Mouse (Mus musculus): ENCODE results near the gene Lrrc73. TPM values are rescaled to one million over a fixed set of nuclear protein-coding genes. Genes with fewer than 3 reads are reported as not detected.

Gene Lrrc73
- total RNA-seq, 2 experiments from 2014 or later = 62.4 to 68.0 TPM

DNA sequence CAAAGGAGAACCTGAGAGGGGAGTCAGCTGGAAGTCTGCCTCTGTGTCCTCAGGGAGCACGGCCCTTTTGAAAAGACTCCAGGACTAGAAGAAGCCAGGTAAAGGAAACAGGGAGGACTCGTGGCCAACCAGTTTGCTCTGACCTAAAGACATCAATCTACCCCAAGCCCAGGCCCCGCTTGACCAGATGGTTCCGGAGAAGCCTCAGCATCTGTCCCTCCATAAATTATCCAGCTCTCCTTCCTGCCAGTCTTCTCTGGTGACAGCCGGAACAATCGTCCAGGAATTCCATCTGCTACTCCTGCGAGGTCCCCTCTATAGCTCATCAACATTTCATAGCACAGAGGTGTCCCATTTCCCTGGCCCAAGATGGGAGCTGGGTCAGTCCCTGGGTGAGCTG, 31.3 kb downstream of the Lrrc73 start:
- DNase-seq (ENCODE audit: low spot score in 2 of 2) = no peak

DNA sequence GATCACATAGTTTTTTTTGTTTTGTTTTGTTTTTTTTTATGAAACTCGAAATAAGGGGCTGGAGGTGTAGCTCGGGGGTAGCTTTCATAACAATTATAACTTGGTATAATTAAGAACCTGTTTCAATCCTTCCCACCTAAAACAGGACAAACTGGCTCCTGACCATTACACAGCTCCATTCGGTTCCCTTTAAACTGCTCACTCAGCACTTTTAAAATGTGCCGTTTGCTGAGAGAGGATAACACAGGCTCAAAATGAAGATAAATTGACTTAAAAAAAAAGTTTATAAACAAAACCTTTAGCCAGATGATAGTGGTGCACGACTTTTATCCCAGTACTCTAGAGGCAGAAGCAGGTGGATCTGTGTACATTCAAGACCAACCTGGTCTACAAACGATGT, 32.1 kb downstream of the Lrrc73 start:
- no peak for DNase-seq (ENCODE audit: low spot score in 2 of 2)

DNA sequence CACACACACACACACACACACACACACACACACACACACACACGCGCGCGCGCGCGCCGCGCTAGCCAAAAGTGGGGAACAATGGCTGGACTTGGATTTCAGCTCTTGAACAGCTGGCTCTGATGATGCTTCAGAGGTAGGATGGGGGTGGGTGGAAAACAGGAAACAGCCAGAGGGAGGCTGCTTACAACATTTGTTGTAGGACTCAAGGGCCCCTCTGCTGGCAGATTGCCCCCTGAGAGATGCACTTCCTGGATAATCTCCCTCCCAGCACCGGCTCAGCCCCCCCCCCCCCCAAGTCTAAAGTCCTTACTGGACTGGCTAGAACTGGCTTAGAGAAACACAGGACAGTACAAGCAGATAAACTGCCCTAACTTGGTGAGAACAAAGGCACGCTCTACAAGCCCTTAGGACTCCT, 34.4 kb downstream of the Lrrc73 start:
- DNase-seq (ENCODE audit: low spot score in 2 of 2) = no peak

DNA sequence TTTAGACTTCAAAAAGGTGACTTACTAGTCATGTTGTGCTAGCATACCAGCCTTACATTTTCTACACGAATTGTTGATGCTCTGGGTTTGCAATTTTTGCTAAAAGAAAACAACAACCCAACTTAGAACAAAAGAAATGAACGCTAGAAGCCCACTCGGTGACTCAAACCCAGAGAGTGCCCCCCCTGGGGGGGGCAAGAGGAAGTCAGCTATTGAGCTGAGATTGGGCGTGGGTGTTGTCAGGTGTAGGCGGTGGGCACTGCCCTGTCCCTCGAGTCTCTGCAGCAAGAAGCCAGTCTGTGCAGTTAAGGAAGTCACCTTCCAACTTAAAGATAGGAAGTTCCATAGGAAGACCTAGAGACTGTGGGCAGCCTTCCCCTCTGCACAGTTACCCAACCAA, 43.3 kb downstream of the Lrrc73 start:
- DNase-seq (ENCODE audit: low spot score in 2 of 2) = no peak

DNA sequence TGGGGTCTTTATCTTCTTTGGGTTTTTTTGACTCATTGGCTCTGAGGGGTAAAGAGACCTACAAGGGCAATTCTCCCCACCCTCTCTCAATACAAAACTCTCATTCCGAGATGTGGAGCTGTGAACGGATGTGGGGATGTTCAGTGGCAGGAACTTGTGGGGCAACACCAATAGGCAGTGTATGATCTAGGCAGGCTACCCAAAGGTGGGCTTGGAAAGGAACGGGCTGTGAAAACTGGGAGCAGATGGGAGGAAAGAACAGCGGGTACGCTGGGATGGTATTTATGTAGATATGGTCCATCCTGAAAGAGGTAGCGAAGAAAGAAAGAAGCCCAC, 43.7 kb downstream of the Lrrc73 start:
- peak in 1 of 2 experiments; percentile 70 for DNase-seq (ENCODE audit: low spot score in 2 of 2)

DNA sequence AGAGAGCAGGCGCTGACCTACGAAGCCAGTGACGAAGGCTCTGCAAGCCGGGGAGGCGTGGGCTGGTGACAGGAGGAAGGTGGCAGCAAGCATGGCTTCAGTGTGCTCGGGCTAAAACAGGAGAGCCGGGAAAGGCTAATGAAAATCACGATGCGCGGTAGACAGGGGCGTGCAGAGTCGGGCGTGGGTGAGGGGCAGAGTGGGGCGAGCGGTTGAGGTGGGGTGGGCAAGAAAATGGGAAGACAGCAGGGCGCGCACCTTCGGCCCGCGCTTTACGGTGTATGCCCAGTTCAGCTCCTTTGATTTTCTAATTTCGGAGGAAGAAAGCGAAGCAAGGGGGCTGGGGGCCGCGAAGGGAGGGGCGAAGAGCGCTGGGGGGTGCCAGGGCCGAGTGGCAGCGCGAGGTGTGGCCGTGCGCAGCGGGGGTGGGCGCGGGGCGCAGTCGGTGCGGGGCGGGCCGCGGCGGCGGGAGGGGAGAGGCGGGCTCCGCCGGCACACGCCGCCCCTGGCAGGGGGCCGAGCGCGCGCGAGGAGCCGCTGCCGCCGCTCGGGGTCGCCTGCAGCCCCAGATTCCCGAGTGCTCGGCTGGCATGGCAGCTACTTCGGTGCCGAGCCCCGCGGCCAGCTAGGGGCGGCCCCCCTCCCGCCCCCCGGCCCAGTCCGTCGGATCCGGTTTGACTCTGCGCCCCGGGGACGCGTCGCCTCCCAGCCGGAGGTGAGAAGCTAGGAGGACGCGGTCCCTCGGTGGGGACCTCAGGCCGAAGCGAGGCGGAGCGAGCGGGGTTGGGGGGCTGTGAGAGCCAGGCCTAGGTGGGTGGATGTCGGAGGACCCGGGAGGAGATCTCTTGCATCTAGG, 44.3 kb downstream of the Lrrc73 start, which contains the start of gene Dlk2:
Gene Dlk2 (plus strand): TSS at position 58 of the 856 bp plus-strand sequence.
- DNase-seq (ENCODE audit: low spot score in 2 of 2) = peak; percentile 34 to 46

DNA sequence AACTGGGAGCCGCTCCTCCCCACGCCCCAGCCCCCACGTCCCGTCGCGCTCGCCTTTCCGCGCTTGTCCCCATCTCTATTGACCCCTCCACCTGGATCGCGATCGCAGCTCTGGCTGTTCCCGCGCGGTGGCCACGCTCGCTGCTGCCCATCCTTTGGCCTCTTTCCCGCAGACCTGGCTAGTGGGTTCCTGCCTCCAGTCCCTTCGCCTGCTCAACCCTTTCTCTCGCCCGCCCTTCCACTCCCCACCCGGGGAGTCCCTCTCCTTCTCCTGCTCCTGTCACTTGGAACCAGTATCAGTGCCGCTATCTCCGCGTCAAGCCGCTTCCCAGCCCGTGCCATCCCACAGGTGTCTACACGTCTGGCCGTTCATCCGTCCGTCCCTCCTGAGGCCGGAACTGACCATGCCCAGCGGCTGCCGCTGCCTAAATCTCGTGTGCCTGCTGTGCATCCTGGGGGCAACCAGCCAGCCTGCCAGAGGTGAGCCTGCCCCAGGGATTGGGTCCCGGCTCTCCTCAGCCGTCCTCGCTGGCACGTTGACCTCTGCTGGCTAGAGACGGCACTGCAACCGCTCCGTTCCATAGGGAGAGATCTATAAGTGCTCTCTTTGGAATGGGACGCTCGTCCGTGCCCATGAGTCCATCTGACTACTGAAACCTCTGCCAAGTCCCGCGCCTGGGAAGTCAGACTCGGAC, 45.0 kb downstream of the Lrrc73 start:
- peak; percentile 70 to 87 for DNase-seq (ENCODE audit: low spot score in 2 of 2)

DNA sequence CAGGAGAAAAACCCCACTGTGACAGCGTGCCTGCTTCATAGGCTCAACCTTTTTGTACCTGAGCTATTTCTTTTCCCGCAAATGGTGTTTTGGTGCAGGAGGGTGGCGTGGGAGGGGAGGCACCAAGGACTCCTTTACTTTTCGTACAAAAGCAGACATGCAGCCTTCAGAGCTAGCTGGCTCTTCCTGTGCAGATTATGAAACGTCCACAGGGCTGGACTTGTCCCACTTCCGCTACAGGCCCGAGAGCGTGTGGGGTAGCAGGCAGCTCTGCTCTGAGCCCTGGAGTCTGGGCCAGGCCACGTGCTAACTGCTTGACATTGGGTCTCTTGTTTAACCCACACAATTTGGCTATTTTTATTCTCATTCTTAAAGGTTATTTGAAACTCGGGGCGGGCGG, 48.6 kb downstream of the Lrrc73 start:
- DNase-seq (ENCODE audit: low spot score in 2 of 2) = no peak

DNA sequence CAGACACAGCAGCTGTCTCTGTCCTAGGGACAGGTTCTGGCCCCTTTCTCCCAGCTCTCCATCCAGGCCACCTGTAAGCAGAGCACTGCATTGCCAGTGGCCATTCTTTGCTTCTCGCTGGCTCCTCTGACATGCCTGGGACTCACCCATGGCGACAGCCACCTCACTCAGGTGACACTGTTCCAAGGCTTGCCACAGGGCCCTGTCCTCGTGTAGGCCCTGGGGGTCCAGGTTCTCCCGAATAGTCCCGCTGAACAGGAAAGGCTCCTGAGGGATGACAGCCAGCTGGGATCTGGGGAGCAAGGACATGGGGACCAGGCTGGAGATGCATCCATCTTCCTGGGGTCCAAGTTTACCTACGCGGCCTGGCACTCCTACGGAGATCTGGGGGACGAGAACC, 50.9 kb downstream of the Lrrc73 start:
- no peak for DNase-seq (ENCODE audit: low spot score in 2 of 2)

Small RNAs within 50 kb of the gene (microRNA-seq; reads per million reads assigned to microRNA genes)
- gene Mir693 = 0.20 to 0.25 reads per million in 2 experiments

Other genes starting within 250 kb of the Lrrc73 start
- gene Vegfa, start 221.2 kb upstream of the Lrrc73 start, total RNA-seq (2021) = 10 to 100 TPM; 61.8 to 68.9 TPM
- 10 to 100 TPM; 86.4 to 93.2 TPM for gene Mrps18a, start 142.5 kb upstream of the Lrrc73 start, total RNA-seq (2021)
- 10 to 100 TPM; 26.2 to 28.5 TPM for gene Rsph9, start 109.3 kb upstream of the Lrrc73 start, total RNA-seq (2021)
- gene Mad2l1bp, start 100.0 kb upstream of the Lrrc73 start, total RNA-seq (2021) = 10 to 100 TPM; 10.5 to 11.2 TPM
- gene Gtpbp2, start 92.5 kb upstream of the Lrrc73 start, total RNA-seq (2021) = 100 to 1,000 TPM; 104 to 110 TPM
- gene Polh, start 50.9 kb upstream of the Lrrc73 start, total RNA-seq (2021) = 1 to 10 TPM; 4.7 to 5.9 TPM
- gene Xpo5, start 50.7 kb upstream of the Lrrc73 start, total RNA-seq (2021) = 10 to 100 TPM; 46.6 to 47.2 TPM
- 10 to 100 TPM; 36.0 to 38.5 TPM for gene Polr1c, start 5.5 kb upstream of the Lrrc73 start, total RNA-seq (2021)
- gene Yipf3, start 5.5 kb upstream of the Lrrc73 start, total RNA-seq (2021) = 10 to 100 TPM; 85.0 to 99.1 TPM
- gene Tjap1, start 29.5 kb downstream of the Lrrc73 start, total RNA-seq (2021) = 10 to 100 TPM; 44.1 to 47.2 TPM
- 10 to 100 TPM; 47.4 to 49.0 TPM for gene Dlk2, start 43.9 kb downstream of the Lrrc73 start, total RNA-seq (2021)
- 1 to 10 TPM; 7.7 to 8.6 TPM for gene Abcc10, start 74.8 kb downstream of the Lrrc73 start, total RNA-seq (2021)
- 10 to 100 TPM; 46.3 to 53.0 TPM for gene Zfp318, start 130.2 kb downstream of the Lrrc73 start, total RNA-seq (2021)
- 1 to 10 TPM; 4.7 to 4.8 TPM for gene Crip3, start 175.4 kb downstream of the Lrrc73 start, total RNA-seq (2021)
- under 1 TPM in 1 of 2 experiments, not detected in 1; 0.43 TPM for gene Slc22a7, start 184.9 kb downstream of the Lrrc73 start, total RNA-seq (2021)
- gene Ttbk1, start 234.1 kb downstream of the Lrrc73 start, total RNA-seq (2021) = 100 to 1,000 TPM; 117 to 120 TPM
- 1 to 10 TPM; 5.1 to 5.9 TPM for gene Dnph1, start 243.2 kb downstream of the Lrrc73 start, total RNA-seq (2021)